Mouse (Mus musculus): ENCODE measurements at regions not wholly inside any gene's neighbourhood (a gene's known extent, or its start where the extent isn't known, plus 50 kb on each side); places are given as distances from the start of the nearest gene placed in this dataset.
A peak's percentile ranks its signal among the peaks of the same experiment; 100 is the strongest.

GRCm38 (mm10) chr12:107326101-107326500 lies 162.3 kb upstream of the 3110018I06Rik start:
- ATAC-seq = no peak

GRCm38 (mm10) chr12:107327107-107327770 lies 161.2 kb upstream of the 3110018I06Rik start:
- ATAC-seq = no peak

- ATAC-seq = no peak
Observed at GRCm38 (mm10) chr12:107328986-107329385, 159.4 kb upstream of the 3110018I06Rik start.

- no peak for ATAC-seq
Observed at GRCm38 (mm10) chr12:107334366-107334765, 154.1 kb upstream of the 3110018I06Rik start.

GRCm38 (mm10) chr12:107335106-107335505 lies 153.3 kb upstream of the 3110018I06Rik start:
- ATAC-seq = no peak

GRCm38 (mm10) chr12:107338758-107339157 lies 149.7 kb upstream of the 3110018I06Rik start:
- ATAC-seq = no peak

- no peak for ATAC-seq
Observed at GRCm38 (mm10) chr12:107356211-107356610, 132.2 kb upstream of the 3110018I06Rik start.

- no peak for ATAC-seq
Observed at GRCm38 (mm10) chr12:107356974-107357373, 131.5 kb upstream of the 3110018I06Rik start.

GRCm38 (mm10) chr12:107360511-107360910 lies 127.9 kb upstream of the 3110018I06Rik start:
- ATAC-seq = no peak

GRCm38 (mm10) chr12:107361606-107362005 lies 126.8 kb upstream of the 3110018I06Rik start:
- peak; percentile 20 for ATAC-seq

- peak; percentile 89 for ATAC-seq
Observed at GRCm38 (mm10) chr12:107362120-107362519, 126.3 kb upstream of the 3110018I06Rik start.

GRCm38 (mm10) chr12:107372254-107372653 lies 116.2 kb upstream of the 3110018I06Rik start:
- ATAC-seq = no peak

- no peak for ATAC-seq
Observed at GRCm38 (mm10) chr12:107392050-107392795, 96.2 kb upstream of the 3110018I06Rik start.

- ATAC-seq = no peak
Observed at GRCm38 (mm10) chr12:107394467-107394866, 94.0 kb upstream of the 3110018I06Rik start.

GRCm38 (mm10) chr12:107404821-107405220 lies 83.6 kb upstream of the 3110018I06Rik start:
- peak; percentile 100 for ATAC-seq

- ATAC-seq = no peak
Observed at GRCm38 (mm10) chr12:107423923-107424322, 64.5 kb upstream of the 3110018I06Rik start.

GRCm38 (mm10) chr12:107438506-107438905 lies 49.9 kb upstream of the 3110018I06Rik start:
- no peak for ATAC-seq
